Mouse (Mus musculus): ENCODE results near the gene Usp53.

Usp53 gene

GRCm38 (mm10) chr3:122984249-122985182 lies at the start of gene Usp53:
Gene Usp53 (minus strand): TSS chr3:122984510.
- in situ Hi-C loops (cut with MboI, MseI) = loop anchor here (5.0 to 25.0 kb wide), 3 partner anchors 57 to 1550 kb away; no protein-coding TSS in a partner anchor

GRCm38 (mm10) chr3:123033804-123034203 lies 49.5 kb upstream of the Usp53 start:
- in situ Hi-C loops (cut with MboI, MseI) = no loop called here

- in situ Hi-C loops (cut with MboI, MseI) = no loop called here
These were observed 41.3 kb upstream of the Usp53 start for GRCm38 (mm10) chr3:123025634-123026033.

- in situ Hi-C loops (cut with MboI, MseI) = no loop called here
These were observed 40.4 kb upstream of the Usp53 start for GRCm38 (mm10) chr3:123024496-123025234.

- in situ Hi-C loops (cut with MboI, MseI) = no loop called here
These were observed 34.5 kb upstream of the Usp53 start for GRCm38 (mm10) chr3:123018792-123019191.

- in situ Hi-C loops (cut with MboI, MseI) = no loop called here
These were observed 29.2 kb upstream of the Usp53 start for GRCm38 (mm10) chr3:123013476-123013875.

GRCm38 (mm10) chr3:123009417-123009816 lies 25.1 kb upstream of the Usp53 start:
- in situ Hi-C loops (cut with MboI, MseI) = no loop called here

- in situ Hi-C loops (cut with MboI, MseI) = no loop called here
These were observed 23.1 kb upstream of the Usp53 start for GRCm38 (mm10) chr3:123007386-123007785.

GRCm38 (mm10) chr3:123001053-123001452 lies 16.7 kb upstream of the Usp53 start:
- in situ Hi-C loops (cut with MboI, MseI) = no loop called here

- in situ Hi-C loops (cut with MboI, MseI) = loop anchor here (25.0 kb wide), 1 partner anchor 514 kb away; no protein-coding TSS in a partner anchor
These were observed 14.2 kb upstream of the Usp53 start for GRCm38 (mm10) chr3:122998511-122998910.

- in situ Hi-C loops (cut with MboI, MseI) = loop anchor here (25.0 kb wide), 1 partner anchor 515 kb away; no protein-coding TSS in a partner anchor
These were observed 12.7 kb upstream of the Usp53 start for GRCm38 (mm10) chr3:122996968-122997367.

- in situ Hi-C loops (cut with MboI, MseI) = loop anchor here (10.0 to 25.0 kb wide), 2 partner anchors 525 to 1552 kb away; no protein-coding TSS in a partner anchor
These were observed 2.6 kb upstream of the Usp53 start for GRCm38 (mm10) chr3:122986906-122987305.

- in situ Hi-C loops (cut with MboI, MseI) = loop anchor here (10.0 to 25.0 kb wide), 2 partner anchors 526 to 1552 kb away; no protein-coding TSS in a partner anchor
These were observed 2.1 kb upstream of the Usp53 start for GRCm38 (mm10) chr3:122986386-122986785.

- in situ Hi-C loops (cut with MboI, MseI) = loop anchor here (10.0 to 25.0 kb wide), 2 partner anchors 527 to 1551 kb away; no protein-coding TSS in a partner anchor
These were observed 1.1 kb upstream of the Usp53 start for GRCm38 (mm10) chr3:122985183-122985944.

- in situ Hi-C loops (cut with MboI, MseI) = loop anchor here (5.0 to 25.0 kb wide), 3 partner anchors 57 to 1549 kb away; no protein-coding TSS in a partner anchor
These were observed 461 bp downstream of the Usp53 start for GRCm38 (mm10) chr3:122983849-122984248.

GRCm38 (mm10) chr3:122975964-122976363 lies 8.3 kb downstream of the Usp53 start:
- in situ Hi-C loops (cut with MboI, MseI) = loop anchor here (25.0 kb wide), 1 partner anchor 536 kb away; no protein-coding TSS in a partner anchor

- in situ Hi-C loops (cut with MboI, MseI) = loop anchor here (25.0 kb wide), 1 partner anchor 537 kb away; no protein-coding TSS in a partner anchor
These were observed 8.9 kb downstream of the Usp53 start for GRCm38 (mm10) chr3:122975363-122975762.

GRCm38 (mm10) chr3:122974833-122975232 lies 9.5 kb downstream of the Usp53 start:
- in situ Hi-C loops (cut with MboI, MseI) = loop anchor here (25.0 kb wide), 1 partner anchor 537 kb away; no protein-coding TSS in a partner anchor

- in situ Hi-C loops (cut with MboI, MseI) = no loop called here
These were observed 12.0 kb downstream of the Usp53 start for GRCm38 (mm10) chr3:122972126-122972822.

GRCm38 (mm10) chr3:122968391-122968790 lies 15.9 kb downstream of the Usp53 start:
- in situ Hi-C loops (cut with MboI, MseI) = no loop called here

Measured in T-helper 2 cell (primary cell).